ENCODE assay signal across 8 mouse cellular contexts in genomic region chr15:86181941-86182439, GRCm38 (mm10). TPM values are rescaled to one million over a fixed set of nuclear protein-coding genes. Genes with fewer than 3 reads are reported as not detected.
DNase-seq lines count a peak whose midpoint lies in the region; ATAC-seq and TF ChIP-seq lines count a peak whose summit lies in the region.

No protein-coding gene starts in this region.

- H3K4me1 ChIP-seq in lung, embryonic 14.5 days (ENCODE audit: insufficient read depth), result peaks cover 18% of the 10 kb centered on the region
- peaks cover 6% of the 10 kb centered on the region; the same call in 1 of the 2 replicates for H3K4me1 ChIP-seq in stomach, postnatal 0 days (replicated peaks; ENCODE audit: control insufficient read depth, insufficient read depth)

- 20% methylated on average over 11 of the region's 11 CpGs for WGBS in lung, embryonic 14.5 days
- 36% methylated on average over 11 of the region's 11 CpGs for WGBS in stomach, postnatal 0 days

- no peaks in the 10 kb centered on the region for H3K27me3 ChIP-seq in lung, embryonic 14.5 days (ENCODE audit: insufficient read depth, low read length)
- H3K27me3 ChIP-seq in stomach, postnatal 0 days (ENCODE audit: control insufficient read depth, insufficient read depth, low read length), result no peaks in the 10 kb centered on the region

- no peaks in the 10 kb centered on the region for H3K9me3 ChIP-seq in lung, embryonic 14.5 days (ENCODE audit: low read depth, low read length)
- H3K9me3 ChIP-seq in stomach, postnatal 0 days (ENCODE audit: control insufficient read depth, low read length), result no peaks in the 10 kb centered on the region

- no peak for TF ChIP-seq EP300 in stomach, postnatal 0 days (optimal IDR thresholded peaks at IDR 0.05)

- peak overlapping the region; percentile 37; the same call in 1 of the 2 replicates for H3K4me2 ChIP-seq in lung, embryonic 14.5 days
- H3K4me2 ChIP-seq in stomach, postnatal 0 days (replicated peaks; ENCODE audit: low read depth), result 0 out of 2 replicates have a peak overlapping the region, but pooled peaks have one; percentile 8

- no peak for ATAC-seq in lung, embryonic 14.5 days (ENCODE audit: insufficient read depth)
- ATAC-seq in stomach, postnatal 0 days (ENCODE audit: low FRiP score, low TSS enrichment), result no peak
- no peak for ATAC-seq in monocyte, adult 5-6 weeks (replicated peaks; ENCODE audit: insufficient number of reproducible peaks, low FRiP score, low TSS enrichment, poor library complexity, severe bottlenecking)

- intact Hi-C loops in left cerebral cortex, adult 2 months (cut with DNase I), result no loop called here
- intact Hi-C loops in heart, postnatal 36 days (cut with DNase I), result no loop called here

- 0 out of 2 replicates have a peak overlapping the region, but pooled peaks have one; percentile 16 for H3K4me3 ChIP-seq in left cerebral cortex, adult 2 months
- H3K4me3 ChIP-seq in lung, embryonic 14.5 days (ENCODE audit: low read depth, low read length), result no peak overlapping the region
- no peak overlapping the region for H3K4me3 ChIP-seq in stomach, postnatal 0 days (ENCODE audit: low read depth, low read length)

- no peak for TF ChIP-seq POLR2A in brain, embryonic 14.5 days (IDR thresholded peaks at IDR 0.05; ENCODE audit: borderline replicate concordance, extremely low read depth, insufficient read depth, insufficient read length, poor library complexity, severe bottlenecking)

- TF ChIP-seq CTCF in left cerebral cortex, adult 2 months (IDR thresholded peaks at IDR 0.05), result no peak
- TF ChIP-seq CTCF in brain, embryonic 14.5 days (IDR thresholded peaks at IDR 0.05; ENCODE audit: borderline replicate concordance, extremely low read depth, insufficient read depth, insufficient read length), result no peak
- TF ChIP-seq CTCF in lung, embryonic 14.5 days (IDR thresholded peaks at IDR 0.05; ENCODE audit: low read depth), result no peak
- TF ChIP-seq CTCF in stomach, postnatal 0 days (IDR thresholded peaks at IDR 0.05; ENCODE audit: low read depth), result no peak

- H3K27ac ChIP-seq in left cerebral cortex, adult 2 months, result peak overlapping the region; percentile 76
- H3K27ac ChIP-seq in lung, embryonic 14.5 days (ENCODE audit: low read depth), result peak overlapping the region; percentile 67; the same call in 1 of the 2 replicates
- peak overlapping the region; percentile 9; the same call in 1 of the 2 replicates for H3K27ac ChIP-seq in stomach, postnatal 0 days (replicated peaks)

- H3K9ac ChIP-seq in lung, embryonic 14.5 days, result no peak overlapping the region
- no peak overlapping the region for H3K9ac ChIP-seq in stomach, postnatal 0 days (ENCODE audit: low read length)

- H3K36me3 ChIP-seq in lung, embryonic 14.5 days (ENCODE audit: insufficient read depth), result no peaks in the 10 kb centered on the region
- H3K36me3 ChIP-seq in stomach, postnatal 0 days (ENCODE audit: control insufficient read depth, insufficient read depth, low read length), result no peaks in the 10 kb centered on the region

- no peak for DNase-seq in left cerebral cortex, adult 2 months (ENCODE audit: extremely low spot score in 1 of 2, low spot score in 2 of 2)
- no peak for DNase-seq in left cerebral cortex, adult 18-20 months (ENCODE audit: low spot score in 2 of 2)
- peak; percentile 41 for DNase-seq in brain, embryonic 14.5 days (ENCODE audit: low read depth)
- peak; percentile 55 to 73 for DNase-seq in heart, postnatal 36 days
- DNase-seq in lung, embryonic 14.5 days, result peak; percentile 63
- DNase-seq in stomach, postnatal 0 days (ENCODE audit: low spot score), result peak; percentile 57
- DNase-seq in ovary, postnatal 14 days (ENCODE audit: low spot score), result no peak

RNA-seq across cellular contexts. Expression of gene Cerk, which starts 4.0 kb away (rescaled TPM):
- total RNA-seq in left cerebral cortex, adult 2 months (2021), result 10 to 100 TPM; 57.9 to 59.0 TPM
- total RNA-seq in left cerebral cortex, adult 18-20 months (2021), result 10 to 100 TPM; 57.3 to 58.8 TPM
- polyA plus RNA-seq in brain, embryonic 14.5 days (2012; rRNA removed), result 27.3 and 32.0 TPM in 2 replicates
- total RNA-seq in heart, postnatal 36 days (2021), result 10 to 100 TPM; 28.0 to 28.1 TPM
- 33.8 and 34.2 TPM in 2 replicates for polyA plus RNA-seq in lung, embryonic 14.5 days (2014; fragmentation: Nextera tagmentation; extraction: Ambion mirVana)
- 4.6 and 5.2 TPM in 2 replicates for polyA plus RNA-seq in stomach, postnatal 0 days (2015; fragmentation: Nextera tagmentation; extraction: Ambion mirVana)
- 37.3 to 42.5 TPM (median 38.1 TPM) in 3 replicates for total RNA-seq in monocyte, adult 5-6 weeks (2017)

RNA-seq across cellular contexts. Expression of gene Tbc1d22a, which starts 32.3 kb away (rescaled TPM):
- total RNA-seq in left cerebral cortex, adult 2 months (2021), result 10 to 100 TPM; 32.8 to 34.3 TPM
- 10 to 100 TPM; 34.4 to 35.0 TPM for total RNA-seq in left cerebral cortex, adult 18-20 months (2021)
- polyA plus RNA-seq in brain, embryonic 14.5 days (2012; rRNA removed), result 16.8 and 21.8 TPM in 2 replicates
- 10 to 100 TPM; 21.7 to 28.6 TPM for total RNA-seq in heart, postnatal 36 days (2021)
- 8.4 and 10.6 TPM in 2 replicates for polyA plus RNA-seq in lung, embryonic 14.5 days (2014; fragmentation: Nextera tagmentation; extraction: Ambion mirVana)
- polyA plus RNA-seq in stomach, postnatal 0 days (2015; fragmentation: Nextera tagmentation; extraction: Ambion mirVana), result 8.7 TPM in 2 replicates
- 24.4 to 47.7 TPM (median 28.3 TPM) in 3 replicates for total RNA-seq in monocyte, adult 5-6 weeks (2017)

Comparison
In these comparisons a context has a peak if more than half of its experiments do, and no peak if none do; other contexts are left out.
1. DNase-seq: peak in brain, embryonic 14.5 days (single experiment), heart, postnatal 36 days (2 of 2), lung, embryonic 14.5 days (single experiment) and stomach, postnatal 0 days (single experiment); none in left cerebral cortex, adult 2 months (0 of 2), left cerebral cortex, adult 18-20 months (0 of 2) and ovary, postnatal 14 days (single experiment).
2. H3K27ac ChIP-seq: peak in every context shown above with its lines; median percentile 76 in left cerebral cortex, adult 2 months; 67 in lung, embryonic 14.5 days; 9 in stomach, postnatal 0 days.